Mouse (Mus musculus) B cell, adult 67 days (primary cell): Measurements from ENCODE around the gene Cacfd1. TPM values are rescaled to one million over a fixed set of nuclear protein-coding genes. Genes with fewer than 3 reads are reported as not detected.

Experiments
- total RNA-seq, 2 experiments: library from RNA; stranded (reverse); gene quantifications; 4 replicates each; pipeline ENCODE4 v1.2.4; 2023

Gene Cacfd1
- total RNA-seq = 10 to 100 TPM; 39.1 to 43.9 TPM

GRCm38 (mm10) chr2:27009714-27010244 is at the start of gene Cacfd1:
TSS of gene Cacfd1 (plus strand) at chr2:27009926.

GRCm38 (mm10) chr2:26963923-26964723 is 45.6 kb upstream of the Cacfd1 start, which contains the start of gene Rexo4:
TSS of gene Rexo4 (minus strand) at chr2:26964386.

GRCm38 (mm10) chr2:26973116-26973515 is 36.6 kb upstream of the Cacfd1 start, which contains the start of gene Adamts13:
TSS of gene Adamts13 (plus strand) at chr2:26973416.

GRCm38 (mm10) chr2:27027618-27028436 is 18.1 kb downstream of the Cacfd1 start, which contains the start of gene Slc2a6:
TSS of gene Slc2a6 (minus strand) at chr2:27027998.

Other genes with a start within 250 kb of the Cacfd1 start
- not detected for gene Abo, start 144.9 kb upstream of the Cacfd1 start, total RNA-seq
- gene Surf6, start 107.0 kb upstream of the Cacfd1 start, total RNA-seq = 10 to 100 TPM; 74.0 to 78.5 TPM
- 10 to 100 TPM; 19.9 to 22.1 TPM for gene Med22, start 99.2 kb upstream of the Cacfd1 start, total RNA-seq
- gene Rpl7a, start 99.2 kb upstream of the Cacfd1 start, total RNA-seq = 100 to 1,000 TPM; 644 to 653 TPM
- gene Surf2, start 93.6 kb upstream of the Cacfd1 start, total RNA-seq = 10 to 100 TPM; 53.4 to 54.6 TPM
- gene Surf1, start 93.4 kb upstream of the Cacfd1 start, total RNA-seq = 10 to 100 TPM; 52.3 to 66.8 TPM
- 10 to 100 TPM; 63.6 to 66.3 TPM for gene Surf4, start 76.0 kb upstream of the Cacfd1 start, total RNA-seq
- not detected for gene Stkld1, start 75.9 kb upstream of the Cacfd1 start, total RNA-seq
- 10 to 100 TPM; 82.9 to 87.7 TPM for gene Rexo4, start 45.5 kb upstream of the Cacfd1 start, total RNA-seq
- under 1 TPM; 0.15 to 0.27 TPM for gene Adamts13, start 36.5 kb upstream of the Cacfd1 start, total RNA-seq
- 10 to 100 TPM in 1 of 2 experiments, 1 to 10 TPM in 1; 9.9 to 10.5 TPM for gene Slc2a6, start 18.1 kb downstream of the Cacfd1 start, total RNA-seq
- gene Mymk, start 62.3 kb downstream of the Cacfd1 start, total RNA-seq = not detected
- gene Adamtsl2, start 69.5 kb downstream of the Cacfd1 start, total RNA-seq = 1 to 10 TPM; 4.2 to 5.8 TPM
- not detected for gene Fam163b, start 132.6 kb downstream of the Cacfd1 start, total RNA-seq
- gene Dbh, start 155.3 kb downstream of the Cacfd1 start, total RNA-seq = not detected
- under 1 TPM in 1 of 2 experiments, not detected in 1; 0.27 TPM for gene Sardh, start 238.4 kb downstream of the Cacfd1 start, total RNA-seq